Mouse (Mus musculus): Measurements from ENCODE around the gene Gk.

DNA sequence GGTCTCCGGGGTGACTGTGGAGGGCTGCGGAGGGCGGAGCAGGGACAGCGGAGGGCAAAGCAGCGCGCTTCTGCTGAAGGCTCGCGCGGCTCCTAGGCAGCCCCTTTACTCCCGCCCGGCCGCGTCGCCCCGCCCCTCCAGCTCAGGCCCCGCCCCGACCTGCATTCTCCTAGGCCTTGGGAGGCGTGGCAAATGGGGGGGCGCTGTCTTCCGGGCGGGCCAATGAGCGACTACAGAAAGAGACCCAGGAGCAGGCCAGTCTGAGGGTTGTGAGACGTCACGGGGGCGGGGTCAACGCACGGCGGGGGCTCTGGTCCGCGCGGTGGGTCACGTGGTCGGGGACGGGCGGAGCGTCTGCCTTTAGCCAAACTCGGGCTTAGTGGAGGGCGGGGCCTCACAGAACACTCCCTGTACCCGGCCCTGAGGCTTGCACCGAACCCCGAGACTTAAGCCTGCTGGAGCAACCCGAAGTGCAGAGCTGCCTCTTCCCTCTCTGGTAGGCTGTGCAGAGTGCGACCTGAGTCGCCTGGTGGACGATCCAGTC, at the start of gene Gk:
- TF ChIP-seq ZC3H11A (IDR thresholded peaks at IDR 0.05; ENCODE audit: borderline replicate concordance, low read depth, low read length) = no peak
- TF ChIP-seq HCFC1 (IDR thresholded peaks at IDR 0.05; ENCODE audit: borderline replicate concordance, insufficient read depth, low read length) = no peak

All from ES-E14 (cell line).